Mouse (Mus musculus): ENCODE results near the gene Hsf5. TPM values are rescaled to one million over a fixed set of nuclear protein-coding genes. Genes with fewer than 3 reads are reported as not detected.

Gene Hsf5
- polyA plus RNA-seq, 1 experiment from 2014 or later, result 0.09 TPM

DNA sequence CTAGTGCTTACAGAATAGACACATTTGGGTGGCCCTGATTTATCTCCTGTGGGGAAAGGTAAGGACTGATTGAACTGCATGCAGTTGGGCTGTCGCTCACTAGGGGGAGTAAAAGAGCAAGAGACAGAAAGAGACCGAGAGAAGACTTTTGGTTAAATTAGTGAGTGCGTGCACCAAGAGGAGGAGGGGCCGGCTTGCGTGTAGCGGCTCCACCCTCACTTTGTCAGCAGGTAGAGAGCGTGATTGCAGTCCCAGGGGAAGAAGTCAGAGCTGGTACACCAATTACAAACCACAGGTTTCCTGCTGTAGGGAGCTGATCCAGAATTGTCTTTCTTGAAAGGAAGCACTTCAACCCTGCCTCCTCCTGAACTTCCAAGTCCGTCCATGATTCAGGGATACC is 45.4 kb downstream of the Hsf5 start, which contains the start of gene Rnf43:
Gene Rnf43, plus strand, starts transcription at position 316 of the 400 bp plus-strand sequence.
- H3K27ac ChIP-seq, result no peak within 1 kb of the TSS
- peak within 1 kb of the TSS; percentile 78 for H3K4me2 ChIP-seq
- peaks cover 10% of the 10 kb centered on the region for H3K27me3 ChIP-seq
- ATAC-seq (replicated peaks; ENCODE audit: insufficient number of reproducible peaks, insufficient read depth, low FRiP score, low read depth), result peak; percentile 35; the same call in 1 of the 2 replicates
- H3K9ac ChIP-seq, result peak within 1 kb of the TSS; percentile 42
- under 1% methylated on average over 8 of the region's 8 CpGs for WGBS
- no peaks in the 10 kb centered on the region for H3K36me3 ChIP-seq
- peak within 1 kb of the TSS; percentile 53 for H3K4me3 ChIP-seq
- 0 out of 2 replicates have a peak, but pooled peaks cover 6% of the 10 kb centered on the region for H3K4me1 ChIP-seq (replicated peaks)
- no peaks in the 10 kb centered on the region for H3K9me3 ChIP-seq (replicated peaks)

DNA sequence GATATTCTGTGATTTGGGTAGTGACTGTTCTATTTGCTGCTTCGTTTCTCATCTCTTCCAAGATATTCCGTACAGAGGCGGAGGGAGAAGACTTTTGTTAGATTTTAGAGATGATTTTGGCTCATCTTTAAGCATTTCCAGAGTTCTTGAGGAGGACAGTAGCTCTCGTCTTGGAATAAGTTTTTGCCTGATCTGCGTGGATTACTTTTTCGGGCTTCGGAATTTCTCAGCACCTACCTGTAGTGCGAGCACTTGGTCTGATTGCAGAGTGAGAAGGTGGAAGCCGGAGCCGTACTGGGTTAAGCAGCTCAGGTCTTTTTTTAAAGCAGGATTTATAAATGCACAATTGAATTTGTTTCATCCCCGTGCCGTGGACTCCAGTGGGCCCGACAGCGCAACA is 45.9 kb downstream of the Hsf5 start:
- no peak for ATAC-seq (replicated peaks; ENCODE audit: insufficient number of reproducible peaks, insufficient read depth, low FRiP score, low read depth)
- H3K27ac ChIP-seq, result no peak overlapping the region
- 13% methylated on average over 14 of the region's 14 CpGs for WGBS

DNA sequence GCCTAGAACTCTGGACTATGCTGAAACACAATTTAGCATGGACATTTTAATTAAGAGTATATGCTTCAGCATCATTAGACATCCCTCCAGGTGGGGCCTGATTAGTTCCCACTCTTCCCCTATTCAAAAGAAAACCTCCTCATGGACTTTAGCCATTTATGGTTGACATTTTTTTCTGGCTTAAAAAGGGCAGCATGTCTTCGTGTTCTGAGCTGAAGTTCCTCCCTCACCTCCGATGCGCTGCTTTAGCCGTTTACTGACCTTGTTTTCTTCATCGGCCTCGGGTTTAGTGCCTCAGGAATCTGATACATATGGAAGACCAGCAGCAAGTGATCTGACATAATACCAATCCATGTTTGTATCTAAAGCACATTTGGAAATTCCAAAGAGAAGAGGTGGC is 47.0 kb downstream of the Hsf5 start:
- H3K9ac ChIP-seq, result no peak overlapping the region
- no peak overlapping the region for H3K27ac ChIP-seq
- 0 out of 2 replicates have a peak, but pooled peaks cover 6% of the 10 kb centered on the region for H3K4me1 ChIP-seq (replicated peaks)
- ATAC-seq (replicated peaks; ENCODE audit: insufficient number of reproducible peaks, insufficient read depth, low FRiP score, low read depth), result no peak
- H3K4me3 ChIP-seq, result peak overlapping the region; percentile 33; the same call in 1 of the 2 replicates
- H3K27me3 ChIP-seq, result peaks cover 10% of the 10 kb centered on the region
- no peaks in the 10 kb centered on the region for H3K36me3 ChIP-seq
- peak overlapping the region; percentile 14; the same call in 1 of the 2 replicates for H3K4me2 ChIP-seq
- no peaks in the 10 kb centered on the region for H3K9me3 ChIP-seq (replicated peaks)
- WGBS, result 77% methylated on average over 6 of the region's 6 CpGs

More for the DNA sequence above, 45.9 kb downstream of the Hsf5 start:
- peak overlapping the region; percentile 53 for H3K4me3 ChIP-seq
- H3K4me2 ChIP-seq, result peak overlapping the region; percentile 78
- 0 out of 2 replicates have a peak, but pooled peaks cover 6% of the 10 kb centered on the region for H3K4me1 ChIP-seq (replicated peaks)
- peaks cover 10% of the 10 kb centered on the region for H3K27me3 ChIP-seq
- peak overlapping the region; percentile 42 for H3K9ac ChIP-seq
- H3K36me3 ChIP-seq, result no peaks in the 10 kb centered on the region
- no peaks in the 10 kb centered on the region for H3K9me3 ChIP-seq (replicated peaks)

DNA sequence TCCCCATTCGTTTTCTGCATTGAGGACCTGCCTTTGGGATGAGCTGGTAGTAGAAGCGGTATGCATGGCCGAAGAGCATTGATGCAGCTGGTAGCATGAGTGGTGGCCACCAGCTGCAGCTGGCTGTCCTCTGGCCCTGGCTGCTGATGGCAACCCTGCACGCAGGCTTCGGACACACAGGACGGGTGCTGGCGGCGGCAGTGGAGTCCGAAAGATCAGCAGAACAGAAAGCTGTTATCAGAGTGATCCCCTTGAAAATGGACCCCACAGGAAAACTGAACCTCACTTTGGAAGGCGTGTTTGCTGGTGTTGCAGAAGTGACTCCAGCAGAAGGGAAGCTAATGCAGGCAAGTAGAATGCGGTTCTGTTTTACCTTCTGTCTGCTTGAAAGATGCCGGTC is 47.6 kb downstream of the Hsf5 start:
- Histone ChIP-seq H3K9me3 (replicated peaks) (no peaks in the 10 kb centered on the region), H3K27ac (no peak overlapping the region), H3K27me3 (peaks cover 10% of the 10 kb centered on the region), H3K9ac (no peak overlapping the region), H3K36me3 (no peaks in the 10 kb centered on the region), H3K4me2 (peak overlapping the region; percentile 14), H3K4me3 (peak overlapping the region; percentile 33), H3K4me1 (replicated peaks) (0 out of 2 replicates have a peak, but pooled peaks cover 6% of the 10 kb centered on the region)
- ATAC-seq (replicated peaks; ENCODE audit: insufficient number of reproducible peaks, insufficient read depth, low FRiP score, low read depth), result no peak
- WGBS, result 76% methylated on average over 12 of the region's 12 CpGs

DNA sequence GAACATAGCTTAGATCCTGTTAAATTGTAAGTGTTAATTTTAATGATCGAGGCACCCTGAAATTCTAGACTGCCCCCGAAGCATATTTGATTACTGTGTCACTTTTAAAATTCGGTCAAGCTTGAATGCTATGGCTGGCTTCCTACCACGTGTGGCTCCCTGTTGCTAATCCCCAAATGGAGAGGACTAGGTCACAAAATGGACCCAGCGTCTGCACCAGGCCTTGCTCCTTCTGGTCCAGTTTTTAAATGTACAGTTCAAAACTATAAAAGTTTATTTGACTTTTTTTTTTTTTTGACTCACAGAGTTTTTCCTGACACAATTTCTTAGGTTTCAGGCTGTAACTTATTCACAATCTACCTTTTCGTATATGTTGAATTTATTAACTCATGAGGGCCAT is 48.3 kb downstream of the Hsf5 start:
- 0 out of 2 replicates have a peak, but pooled peaks cover 6% of the 10 kb centered on the region for H3K4me1 ChIP-seq (replicated peaks)
- H3K27ac ChIP-seq, result no peak overlapping the region
- WGBS, result 75% methylated on average over 6 of the region's 6 CpGs
- H3K4me2 ChIP-seq, result no peak overlapping the region
- no peak overlapping the region for H3K9ac ChIP-seq
- H3K27me3 ChIP-seq, result peaks cover 10% of the 10 kb centered on the region
- ATAC-seq (replicated peaks; ENCODE audit: insufficient number of reproducible peaks, insufficient read depth, low FRiP score, low read depth), result no peak
- H3K4me3 ChIP-seq, result no peak overlapping the region
- no peaks in the 10 kb centered on the region for H3K36me3 ChIP-seq
- H3K9me3 ChIP-seq (replicated peaks), result no peaks in the 10 kb centered on the region

DNA sequence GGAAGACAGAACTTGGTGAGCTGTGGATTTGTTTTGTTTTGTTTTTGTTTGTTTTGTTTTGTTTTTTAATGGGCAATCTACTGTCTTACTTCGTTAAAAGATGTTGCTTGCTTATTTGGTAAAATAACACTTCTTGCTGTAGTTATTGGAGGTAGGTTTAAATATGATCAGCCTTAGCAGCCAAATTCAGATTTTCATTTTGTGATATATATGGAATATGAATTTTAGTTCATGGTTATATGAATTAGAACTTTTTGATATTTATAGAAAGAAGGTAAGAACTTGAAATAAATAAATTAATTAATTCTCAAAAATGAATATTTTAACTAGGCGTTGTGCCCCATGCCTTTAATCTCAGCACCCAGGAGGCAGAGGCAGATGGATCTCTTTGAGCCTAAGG is 48.7 kb downstream of the Hsf5 start:
- WGBS, result 78% methylated on average over 2 of the region's 2 CpGs
- H3K27ac ChIP-seq, result no peak overlapping the region
- no peaks in the 10 kb centered on the region for H3K36me3 ChIP-seq
- H3K4me2 ChIP-seq, result no peak overlapping the region
- no peak overlapping the region for H3K9ac ChIP-seq
- no peak for ATAC-seq (replicated peaks; ENCODE audit: insufficient number of reproducible peaks, insufficient read depth, low FRiP score, low read depth)
- H3K9me3 ChIP-seq (replicated peaks), result no peaks in the 10 kb centered on the region
- 0 out of 2 replicates have a peak, but pooled peaks cover 6% of the 10 kb centered on the region for H3K4me1 ChIP-seq (replicated peaks)
- H3K27me3 ChIP-seq, result peaks cover 10% of the 10 kb centered on the region
- H3K4me3 ChIP-seq, result peak overlapping the region; percentile 3; the same call in 1 of the 2 replicates

DNA sequence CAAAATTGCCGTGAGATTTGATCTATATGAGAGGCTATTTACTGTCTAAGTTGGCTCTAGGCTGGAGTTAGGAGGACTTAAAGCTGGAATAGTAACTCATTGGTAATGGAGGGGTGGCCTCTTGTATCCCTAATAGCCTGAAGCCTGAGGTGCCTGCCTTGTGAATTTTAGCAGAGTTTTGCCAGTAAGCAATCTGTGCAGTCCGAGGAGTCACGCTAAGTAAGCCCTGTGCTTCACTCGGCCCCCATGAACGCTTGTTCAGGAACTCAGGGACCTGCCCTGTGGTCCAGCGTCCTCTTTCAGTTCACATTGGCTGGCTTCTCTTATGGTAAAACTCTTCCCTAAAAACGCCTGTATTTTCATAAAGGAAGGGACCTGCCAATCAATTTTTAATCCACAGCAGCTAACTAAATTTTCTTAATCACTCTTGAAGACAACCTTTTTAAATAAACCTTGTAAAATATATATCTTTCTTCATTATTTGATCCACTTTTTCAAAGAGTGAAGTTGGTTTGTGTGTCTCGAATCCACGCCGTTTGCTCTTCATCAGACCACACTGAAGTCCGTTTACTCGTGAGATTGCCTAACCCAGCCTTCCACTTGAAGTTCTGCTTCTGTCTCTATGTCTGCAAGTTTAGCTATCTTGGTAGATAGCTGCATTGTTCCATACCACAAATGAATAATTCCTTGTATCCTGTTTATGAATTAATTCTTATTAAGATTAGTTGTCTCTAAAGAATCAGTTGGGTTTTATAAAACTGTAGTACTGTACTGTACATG is 49.5 kb downstream of the Hsf5 start:
- Histone ChIP-seq H3K9ac (no peak overlapping the region), H3K36me3 (no peaks in the 10 kb centered on the region), H3K4me2 (no peak overlapping the region), H3K4me3 (peak overlapping the region; percentile 3; the same call in 1 of the 2 replicates), H3K4me1 (replicated peaks) (0 out of 2 replicates have a peak, but pooled peaks cover 6% of the 10 kb centered on the region), H3K9me3 (replicated peaks) (no peaks in the 10 kb centered on the region), H3K27ac (no peak overlapping the region), H3K27me3 (peaks cover 10% of the 10 kb centered on the region)
- no peak for ATAC-seq (replicated peaks; ENCODE audit: insufficient number of reproducible peaks, insufficient read depth, low FRiP score, low read depth)
- 70% methylated on average over 12 of the region's 12 CpGs for WGBS

DNA sequence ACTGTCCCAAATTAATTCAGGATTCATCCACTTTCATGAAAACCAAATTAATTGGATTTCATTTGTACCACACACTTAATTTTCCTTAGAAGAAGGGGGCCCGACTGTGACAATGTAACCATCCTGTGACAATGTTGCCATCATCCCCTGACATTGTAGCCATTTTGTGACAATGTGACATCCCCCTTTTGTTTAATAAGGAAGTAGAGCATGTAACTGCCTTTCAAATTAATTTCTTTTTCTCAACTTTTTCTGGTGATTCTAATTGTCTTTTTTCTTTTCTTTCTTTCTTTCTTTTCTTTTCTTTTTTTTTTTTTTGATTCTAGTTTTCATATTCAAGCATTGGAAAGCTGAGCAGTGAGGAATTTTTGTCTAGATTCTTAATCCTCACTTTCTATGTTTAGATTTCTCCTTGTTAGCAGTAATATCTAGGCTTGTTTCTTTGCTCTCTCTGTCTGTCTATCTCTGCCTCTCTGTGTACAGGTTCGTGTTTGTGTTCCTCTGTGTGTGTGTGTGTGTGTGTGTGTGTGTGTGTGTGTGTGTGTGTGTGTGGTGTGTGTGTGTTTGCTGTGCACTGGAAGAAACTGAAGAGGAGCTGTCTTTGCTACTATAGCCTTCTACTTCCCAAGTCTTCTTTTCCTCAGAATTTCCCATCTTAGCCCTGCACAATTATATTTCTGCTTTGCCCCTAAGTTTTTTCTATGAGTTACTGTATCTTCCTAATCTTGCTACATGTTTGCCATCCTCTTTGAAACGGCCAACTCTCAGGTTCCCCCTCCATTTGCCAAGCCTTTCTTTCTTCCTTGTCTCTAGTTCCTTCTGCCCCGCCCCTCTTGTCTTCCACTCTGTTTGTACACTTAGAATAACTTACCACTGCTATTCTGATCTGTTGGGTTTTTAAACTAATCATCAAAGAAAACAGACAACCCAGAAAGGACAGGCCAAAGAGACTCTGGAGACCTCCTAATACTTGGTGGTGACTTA is 50.4 kb downstream of the Hsf5 start:
- ATAC-seq (replicated peaks; ENCODE audit: insufficient number of reproducible peaks, insufficient read depth, low FRiP score, low read depth), result no peak
- Histone ChIP-seq H3K9ac (no peak overlapping the region), H3K27ac (no peak overlapping the region), H3K27me3 (peaks cover 10% of the 10 kb centered on the region), H3K4me1 (replicated peaks) (0 out of 2 replicates have a peak, but pooled peaks cover 6% of the 10 kb centered on the region), H3K9me3 (replicated peaks) (no peaks in the 10 kb centered on the region), H3K4me2 (no peak overlapping the region), H3K4me3 (no peak overlapping the region), H3K36me3 (no peaks in the 10 kb centered on the region)
- WGBS, result 49% methylated on average over 4 of the region's 4 CpGs

DNA sequence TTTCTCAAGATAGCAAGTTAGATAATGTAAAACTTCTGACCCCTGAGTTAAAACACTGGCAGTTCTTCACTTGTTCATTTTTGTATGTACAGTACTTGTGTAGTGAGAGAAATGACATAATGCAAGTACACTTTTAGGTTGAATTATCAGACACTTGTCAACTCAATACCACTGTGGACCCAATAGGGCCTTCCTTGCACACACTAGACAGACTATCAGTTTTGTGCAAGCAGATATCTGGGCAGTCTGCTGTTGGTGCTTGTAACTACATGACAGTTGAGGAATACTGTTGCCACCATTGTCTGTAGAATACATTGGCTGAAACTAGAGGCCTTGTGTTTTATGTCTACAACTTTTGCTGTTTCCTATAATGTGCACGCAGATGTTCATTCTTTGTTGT is 56.3 kb downstream of the Hsf5 start:
- WGBS, result 88% methylated on average over 1 of the region's 1 CpGs
- H3K27me3 ChIP-seq, result no peaks in the 10 kb centered on the region
- no peak overlapping the region for H3K4me2 ChIP-seq
- no peak overlapping the region for H3K27ac ChIP-seq
- no peak for ATAC-seq (replicated peaks; ENCODE audit: insufficient number of reproducible peaks, insufficient read depth, low FRiP score, low read depth)
- no peaks in the 10 kb centered on the region for H3K9me3 ChIP-seq (replicated peaks)
- no peaks in the 10 kb centered on the region for H3K36me3 ChIP-seq
- H3K4me3 ChIP-seq, result no peak overlapping the region
- H3K4me1 ChIP-seq (replicated peaks), result no peaks in the 10 kb centered on the region
- H3K9ac ChIP-seq, result no peak overlapping the region

DNA sequence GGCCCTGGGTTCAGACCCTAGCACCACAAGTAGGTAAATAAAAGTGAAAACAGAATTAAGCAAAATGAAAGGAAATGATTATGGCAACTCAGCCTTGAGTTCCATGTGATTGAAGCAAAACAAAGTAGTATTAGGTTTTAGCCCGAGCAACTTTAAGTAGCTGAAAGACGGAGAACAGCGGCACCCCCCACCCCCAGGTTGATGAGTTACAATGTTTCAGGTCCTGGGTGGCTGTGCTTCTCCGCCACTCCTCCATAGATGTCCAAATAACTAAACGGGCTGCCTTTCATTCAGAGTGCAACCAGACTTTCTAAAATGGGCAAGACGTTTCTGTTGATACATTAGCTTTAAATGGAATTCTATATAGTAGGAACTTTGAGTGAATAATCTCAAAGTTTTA is 58.6 kb downstream of the Hsf5 start:
- ATAC-seq (replicated peaks; ENCODE audit: insufficient number of reproducible peaks, insufficient read depth, low FRiP score, low read depth), result no peak
- no peaks in the 10 kb centered on the region for H3K9me3 ChIP-seq (replicated peaks)
- H3K27ac ChIP-seq, result no peak overlapping the region
- WGBS, result 85% methylated on average over 6 of the region's 6 CpGs
- no peaks in the 10 kb centered on the region for H3K27me3 ChIP-seq
- no peak overlapping the region for H3K9ac ChIP-seq
- no peak overlapping the region for H3K4me2 ChIP-seq
- H3K4me3 ChIP-seq, result no peak overlapping the region
- H3K36me3 ChIP-seq, result no peaks in the 10 kb centered on the region
- no peaks in the 10 kb centered on the region for H3K4me1 ChIP-seq (replicated peaks)

DNA sequence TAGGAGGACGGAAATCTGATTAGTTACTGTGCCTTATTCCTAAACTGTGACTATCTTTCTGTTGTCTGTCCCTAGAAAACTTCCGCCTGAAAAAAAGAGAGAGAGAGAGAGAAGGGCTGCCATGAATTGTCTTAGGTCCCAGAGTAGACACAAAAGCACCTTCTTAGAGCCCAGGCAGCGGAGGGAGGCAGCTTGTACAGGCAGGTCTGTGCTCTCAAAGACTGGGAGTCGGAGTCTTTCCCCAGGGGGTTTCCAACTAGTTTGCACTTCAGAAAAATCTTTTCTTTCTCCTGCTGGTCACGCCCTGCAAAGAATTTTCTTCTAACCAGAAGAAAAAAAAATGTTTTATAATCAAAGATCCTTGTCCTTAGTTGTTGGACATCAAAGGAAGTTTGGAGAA is 60.8 kb downstream of the Hsf5 start:
- Histone ChIP-seq H3K27me3 (no peaks in the 10 kb centered on the region), H3K4me2 (no peak overlapping the region), H3K36me3 (no peaks in the 10 kb centered on the region), H3K27ac (0 out of 2 replicates have a peak overlapping the region, but pooled peaks have one; percentile 7), H3K9ac (no peak overlapping the region), H3K4me3 (no peak overlapping the region), H3K4me1 (replicated peaks) (no peaks in the 10 kb centered on the region), H3K9me3 (replicated peaks) (no peaks in the 10 kb centered on the region)
- no peak for ATAC-seq (replicated peaks; ENCODE audit: insufficient number of reproducible peaks, insufficient read depth, low FRiP score, low read depth)
- WGBS, result 64% methylated on average over 5 of the region's 5 CpGs
